Mouse (Mus musculus) hindbrain, embryonic 12.5 days (tissue): ENCODE data around the gene Cr2. TPM values are rescaled to one million over a fixed set of nuclear protein-coding genes. Genes with fewer than 3 reads are reported as not detected.

Experiments used
- ATAC-seq: fragments of 200-750 bp; cut with Nextera tagmentation; 2 replicates; pipeline ENCODE4 v1.8.0; 2017; ENCODE audit warnings: moderate TSS enrichment; ENCODE audit not compliant: low FRiP score
- H3K27ac ChIP-seq: fragments of 300-500 bp; sonication (generic); 2 replicates; pipeline ENCODE4 v1.5.1; 2016; ENCODE audit warnings: mild to moderate bottlenecking
- H3K27me3 ChIP-seq: fragments of 300-500 bp; sonication (generic); 2 replicates; pipeline ENCODE4 v1.6.1; 2016; ENCODE audit warnings: mild to moderate bottlenecking
- H3K36me3 ChIP-seq: fragments of 300-500 bp; sonication (generic); 2 replicates; pipeline ENCODE4 v1.6.1; 2016; ENCODE audit warnings: mild to moderate bottlenecking
- H3K4me1 ChIP-seq: fragments of 300-500 bp; sonication (generic); 2 replicates; pipeline ENCODE4 v1.6.1; 2016
- H3K4me2 ChIP-seq: fragments of 300-500 bp; sonication (generic); replicated peaks from 2 replicates; pipeline ENCODE4 v1.6.1; 2016; ENCODE audit warnings: mild to moderate bottlenecking
- H3K4me3 ChIP-seq: fragments of 300-500 bp; sonication (generic); 2 replicates; pipeline ENCODE4 v1.5.1; 2016; ENCODE audit warnings: mild to moderate bottlenecking
- H3K9ac ChIP-seq: fragments of 300-500 bp; sonication (generic); 2 replicates; pipeline ENCODE4 v1.6.1; 2016; ENCODE audit warnings: mild to moderate bottlenecking, moderate library complexity
- H3K9me3 ChIP-seq: fragments of 300-500 bp; sonication (generic); replicated peaks from 2 replicates; pipeline ENCODE4 v1.6.1; 2016; ENCODE audit warnings: mild to moderate bottlenecking
- WGBS: fragments of 180-500 bp; shearing (Covaris S2); methylation state at CpG from one replicate; pipeline ENCODE4 v1.1.7; 2016; 5-methylcytosine and 5-hydroxymethylcytosine counted together
- polyA plus RNA-seq: library from polyadenylated mRNA; unstranded; fragments of >200 nt; fragmentation: Nextera tagmentation; extraction: Ambion mirVana; gene quantifications from 2 replicates; pipeline ENCODE4 v1.2.1, GENCODE M21; 2016

The Cr2 gene
- polyA plus RNA-seq, 1 experiment from 2014 or later, result 0.37 TPM

GRCm38 (mm10) chr1:195113621-195114020 is 62.9 kb downstream of the Cr2 start:
- no peak for ATAC-seq
- Histone ChIP-seq H3K36me3 (peaks cover 21% of the 10 kb centered on the region), H3K4me1 (no peaks in the 10 kb centered on the region), H3K27me3 (no peaks in the 10 kb centered on the region), H3K9me3 (no peaks in the 10 kb centered on the region), H3K4me2 (no peak overlapping the region), H3K9ac (no peak overlapping the region), H3K27ac (no peak overlapping the region), H3K4me3 (no peak overlapping the region)
- WGBS, result 92% methylated on average over 4 of the region's 4 CpGs

GRCm38 (mm10) chr1:195100693-195101092 is 75.8 kb downstream of the Cr2 start:
- WGBS, result 92% methylated on average over 4 of the region's 4 CpGs

GRCm38 (mm10) chr1:195098004-195098403 is 78.5 kb downstream of the Cr2 start:
- Histone ChIP-seq H3K4me1 (no peaks in the 10 kb centered on the region), H3K27ac (no peak overlapping the region), H3K27me3 (no peaks in the 10 kb centered on the region), H3K36me3 (peaks cover 19% of the 10 kb centered on the region), H3K9me3 (no peaks in the 10 kb centered on the region), H3K4me3 (no peak overlapping the region), H3K9ac (no peak overlapping the region), H3K4me2 (no peak overlapping the region)
- 97% methylated on average over 1 of the region's 1 CpGs for WGBS
- no peak for ATAC-seq

More at GRCm38 (mm10) chr1:195100693-195101092, 75.8 kb downstream of the Cr2 start:
- no peaks in the 10 kb centered on the region for H3K9me3 ChIP-seq
- no peak overlapping the region for H3K4me3 ChIP-seq
- peaks cover 30% of the 10 kb centered on the region for H3K36me3 ChIP-seq
- ATAC-seq, result no peak
- no peaks in the 10 kb centered on the region for H3K4me1 ChIP-seq
- H3K27me3 ChIP-seq, result no peaks in the 10 kb centered on the region
- H3K4me2 ChIP-seq, result no peak overlapping the region
- H3K9ac ChIP-seq, result no peak overlapping the region
- H3K27ac ChIP-seq, result no peak overlapping the region

DNA sequence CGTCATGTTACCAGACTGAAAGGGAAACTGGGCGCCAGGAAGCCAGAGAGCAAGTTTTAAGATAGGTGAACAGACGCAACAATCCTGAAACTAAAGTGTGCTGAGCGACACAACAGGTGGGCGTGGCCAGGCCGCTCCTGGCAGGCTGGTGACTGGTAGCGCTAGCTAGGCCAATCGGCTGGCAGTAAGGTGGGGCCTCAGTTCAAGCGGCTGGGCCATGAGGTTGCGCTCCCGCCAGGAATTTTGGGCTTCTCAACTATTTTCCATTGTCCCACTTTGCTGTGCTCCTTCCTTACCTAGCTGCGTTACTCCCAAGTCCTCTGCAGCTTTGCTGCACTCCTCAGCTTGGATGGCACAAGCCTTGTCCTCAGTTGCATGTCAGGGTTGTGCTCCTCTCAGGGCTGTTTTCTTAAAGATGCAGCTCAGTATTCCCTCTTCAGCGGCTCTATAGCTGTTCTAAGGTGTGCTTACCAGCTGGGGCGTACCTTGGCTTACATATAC is 84.2 kb downstream of the Cr2 start, which contains the start of gene Cd46:
Gene Cd46 (minus strand): TSS at position 30 of the 501 bp plus-strand sequence.
- Histone ChIP-seq H3K27me3 (no peaks in the 10 kb centered on the region), H3K4me3 (peak within 1 kb of the TSS; percentile 32), H3K27ac (0 out of 2 replicates have a peak within 1 kb of the TSS, but pooled peaks have one; percentile 7), H3K36me3 (peaks cover 7% of the 10 kb centered on the region; the same call in 1 of the 2 replicates), H3K4me2 (peak within 1 kb of the TSS; percentile 58), H3K9ac (peak within 1 kb of the TSS; percentile 51), H3K9me3 (no peaks in the 10 kb centered on the region), H3K4me1 (peaks cover 9% of the 10 kb centered on the region)
- ATAC-seq, result peak; percentile 93
- WGBS, result 3% methylated on average over 14 of the region's 14 CpGs

GRCm38 (mm10) chr1:195091699-195092219 is 84.8 kb downstream of the Cr2 start:
- ATAC-seq, result peak; percentile 76
- Histone ChIP-seq H3K4me2 (peak overlapping the region; percentile 58), H3K4me1 (peaks cover 9% of the 10 kb centered on the region), H3K9me3 (no peaks in the 10 kb centered on the region), H3K27ac (0 out of 2 replicates have a peak overlapping the region, but pooled peaks have one; percentile 7), H3K27me3 (no peaks in the 10 kb centered on the region), H3K36me3 (peaks cover 2% of the 10 kb centered on the region; the same call in 1 of the 2 replicates), H3K4me3 (peak overlapping the region; percentile 32), H3K9ac (peak overlapping the region; percentile 51)
- WGBS, result 21% methylated on average over 11 of the region's 11 CpGs

Other genes starting within 250 kb of the Cr2 start
- gene Cd34, start 237.9 kb downstream of the Cr2 start, polyA plus RNA-seq, result 44.7 and 50.0 TPM in 2 replicates
- 1.1 and 1.2 TPM in 2 replicates for gene Cd46, start 84.5 kb downstream of the Cr2 start, polyA plus RNA-seq
- 37.8 and 42.5 TPM in 2 replicates for gene Cr1l, start 45.1 kb downstream of the Cr2 start, polyA plus RNA-seq